Mouse (Mus musculus): ENCODE results near the gene Kat6b. TPM values are rescaled to one million over a fixed set of nuclear protein-coding genes. Genes with fewer than 3 reads are reported as not detected.

Kat6b gene
- polyA plus RNA-seq, 1 experiment: 11.5 TPM

- WGBS: 72% methylated on average over 2 of the region's 2 CpGs
- Histone ChIP-seq H3K4me1 (ENCODE audit: control insufficient read depth, insufficient read depth, low read length) (no peaks in the 10 kb centered on the region), H3K27ac (ENCODE audit: control insufficient read depth, insufficient read depth, low read depth, low read length, poor library complexity) (no peak overlapping the region), H3K4me3 (replicated peaks; ENCODE audit: control insufficient read depth, low read depth, low read length) (no peak overlapping the region)
- no peak for TF ChIP-seq POLR2A (IDR thresholded peaks at IDR 0.05; ENCODE audit: borderline replicate concordance, control insufficient read depth, low read depth, low read length)
- TF ChIP-seq CTCF (IDR thresholded peaks at IDR 0.05; ENCODE audit: control insufficient read depth, insufficient read depth, low read length): no peak
These were observed 27.3 kb upstream of the Kat6b start for GRCm38 (mm10) chr14:21453896-21454295.

- no peak for TF ChIP-seq POLR2A (IDR thresholded peaks at IDR 0.05; ENCODE audit: borderline replicate concordance, control insufficient read depth, low read depth, low read length)
- no peak for TF ChIP-seq CTCF (IDR thresholded peaks at IDR 0.05; ENCODE audit: control insufficient read depth, insufficient read depth, low read length)
- 82% methylated on average over 7 of the region's 7 CpGs for WGBS
- H3K4me3 ChIP-seq (replicated peaks; ENCODE audit: control insufficient read depth, low read depth, low read length): no peak overlapping the region
- no peak overlapping the region for H3K27ac ChIP-seq (ENCODE audit: control insufficient read depth, insufficient read depth, low read depth, low read length, poor library complexity)
- H3K4me1 ChIP-seq (ENCODE audit: control insufficient read depth, insufficient read depth, low read length): no peaks in the 10 kb centered on the region
These were observed 25.4 kb upstream of the Kat6b start for GRCm38 (mm10) chr14:21455654-21456350.

- Histone ChIP-seq H3K4me1 (ENCODE audit: control insufficient read depth, insufficient read depth, low read length) (no peaks in the 10 kb centered on the region), H3K27ac (ENCODE audit: control insufficient read depth, insufficient read depth, low read depth, low read length, poor library complexity) (no peak overlapping the region), H3K4me3 (replicated peaks; ENCODE audit: control insufficient read depth, low read depth, low read length) (no peak overlapping the region)
- TF ChIP-seq POLR2A (IDR thresholded peaks at IDR 0.05; ENCODE audit: borderline replicate concordance, control insufficient read depth, low read depth, low read length): no peak
- no peak for TF ChIP-seq CTCF (IDR thresholded peaks at IDR 0.05; ENCODE audit: control insufficient read depth, insufficient read depth, low read length)
These were observed 24.7 kb upstream of the Kat6b start for GRCm38 (mm10) chr14:21456526-21456925.

GRCm38 (mm10) chr14:21457876-21458275 lies 23.4 kb upstream of the Kat6b start:
- Histone ChIP-seq H3K4me3 (replicated peaks; ENCODE audit: control insufficient read depth, low read depth, low read length) (no peak overlapping the region), H3K27ac (ENCODE audit: control insufficient read depth, insufficient read depth, low read depth, low read length, poor library complexity) (no peak overlapping the region), H3K4me1 (ENCODE audit: control insufficient read depth, insufficient read depth, low read length) (no peaks in the 10 kb centered on the region)
- no peak for TF ChIP-seq CTCF (IDR thresholded peaks at IDR 0.05; ENCODE audit: control insufficient read depth, insufficient read depth, low read length)
- no peak for TF ChIP-seq POLR2A (IDR thresholded peaks at IDR 0.05; ENCODE audit: borderline replicate concordance, control insufficient read depth, low read depth, low read length)
- WGBS: 78% methylated on average over 5 of the region's 5 CpGs

- 81% methylated on average over 7 of the region's 7 CpGs for WGBS
- TF ChIP-seq CTCF (IDR thresholded peaks at IDR 0.05; ENCODE audit: control insufficient read depth, insufficient read depth, low read length): no peak
- TF ChIP-seq POLR2A (IDR thresholded peaks at IDR 0.05; ENCODE audit: borderline replicate concordance, control insufficient read depth, low read depth, low read length): no peak
These were observed 22.5 kb upstream of the Kat6b start for GRCm38 (mm10) chr14:21458696-21459095.

GRCm38 (mm10) chr14:21459163-21459562 lies 22.1 kb upstream of the Kat6b start:
- Histone ChIP-seq H3K27ac (ENCODE audit: control insufficient read depth, insufficient read depth, low read depth, low read length, poor library complexity) (no peak overlapping the region), H3K4me3 (replicated peaks; ENCODE audit: control insufficient read depth, low read depth, low read length) (no peak overlapping the region), H3K4me1 (ENCODE audit: control insufficient read depth, insufficient read depth, low read length) (no peaks in the 10 kb centered on the region)
- WGBS: 78% methylated on average over 4 of the region's 4 CpGs
- no peak for TF ChIP-seq POLR2A (IDR thresholded peaks at IDR 0.05; ENCODE audit: borderline replicate concordance, control insufficient read depth, low read depth, low read length)
- TF ChIP-seq CTCF (IDR thresholded peaks at IDR 0.05; ENCODE audit: control insufficient read depth, insufficient read depth, low read length): no peak

More at GRCm38 (mm10) chr14:21458696-21459095, 22.5 kb upstream of the Kat6b start:
- Histone ChIP-seq H3K4me3 (replicated peaks; ENCODE audit: control insufficient read depth, low read depth, low read length) (no peak overlapping the region), H3K27ac (ENCODE audit: control insufficient read depth, insufficient read depth, low read depth, low read length, poor library complexity) (no peak overlapping the region), H3K4me1 (ENCODE audit: control insufficient read depth, insufficient read depth, low read length) (no peaks in the 10 kb centered on the region)

- H3K4me3 ChIP-seq (replicated peaks; ENCODE audit: control insufficient read depth, low read depth, low read length): no peak overlapping the region
- 80% methylated on average over 3 of the region's 3 CpGs for WGBS
- no peak overlapping the region for H3K27ac ChIP-seq (ENCODE audit: control insufficient read depth, insufficient read depth, low read depth, low read length, poor library complexity)
- H3K4me1 ChIP-seq (ENCODE audit: control insufficient read depth, insufficient read depth, low read length): no peaks in the 10 kb centered on the region
- TF ChIP-seq POLR2A (IDR thresholded peaks at IDR 0.05; ENCODE audit: borderline replicate concordance, control insufficient read depth, low read depth, low read length) (no peak), CTCF (IDR thresholded peaks at IDR 0.05; ENCODE audit: control insufficient read depth, insufficient read depth, low read length) (no peak)
These were observed 18.8 kb upstream of the Kat6b start for GRCm38 (mm10) chr14:21462398-21462797.

- no peaks in the 10 kb centered on the region for H3K4me1 ChIP-seq (ENCODE audit: control insufficient read depth, insufficient read depth, low read length)
- 86% methylated on average over 9 of the region's 9 CpGs for WGBS
- TF ChIP-seq POLR2A (IDR thresholded peaks at IDR 0.05; ENCODE audit: borderline replicate concordance, control insufficient read depth, low read depth, low read length) (no peak), CTCF (IDR thresholded peaks at IDR 0.05; ENCODE audit: control insufficient read depth, insufficient read depth, low read length) (no peak)
- H3K4me3 ChIP-seq (replicated peaks; ENCODE audit: control insufficient read depth, low read depth, low read length): no peak overlapping the region
- no peak overlapping the region for H3K27ac ChIP-seq (ENCODE audit: control insufficient read depth, insufficient read depth, low read depth, low read length, poor library complexity)
These were observed 18.0 kb upstream of the Kat6b start for GRCm38 (mm10) chr14:21463117-21463712.

Data from bone marrow, adult 2 months (tissue).